Mouse (Mus musculus): Measurements from ENCODE around the gene Atp10a.
"Not testable (repeated sequence)": the region's sequence is repeated elsewhere in the genome, so short reads cannot be mapped to it uniquely, and the experiment has no call there.

The Atp10a gene

DNA sequence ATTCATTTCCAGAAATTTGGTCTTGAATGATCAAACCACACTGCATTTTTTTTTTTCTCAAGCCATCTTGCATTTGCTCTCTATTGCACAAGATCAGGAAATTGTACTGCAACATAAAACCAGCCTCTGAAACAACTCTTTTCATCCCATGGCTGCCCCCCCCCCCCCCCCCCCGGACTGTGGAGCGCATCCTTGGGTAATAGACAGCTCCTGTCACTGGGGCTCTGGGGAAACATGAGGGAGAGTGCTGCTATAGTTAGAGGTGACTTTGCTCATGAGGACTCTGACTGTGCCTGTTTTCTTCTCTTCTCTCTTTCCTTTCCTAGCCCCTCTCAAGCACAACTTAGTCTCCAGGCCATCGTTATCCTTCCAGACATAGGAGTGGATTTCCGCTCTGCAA lies 131.6 kb downstream of the Atp10a start:
- DNase-seq (ENCODE audit: low spot score in 2 of 2): no peak

DNA sequence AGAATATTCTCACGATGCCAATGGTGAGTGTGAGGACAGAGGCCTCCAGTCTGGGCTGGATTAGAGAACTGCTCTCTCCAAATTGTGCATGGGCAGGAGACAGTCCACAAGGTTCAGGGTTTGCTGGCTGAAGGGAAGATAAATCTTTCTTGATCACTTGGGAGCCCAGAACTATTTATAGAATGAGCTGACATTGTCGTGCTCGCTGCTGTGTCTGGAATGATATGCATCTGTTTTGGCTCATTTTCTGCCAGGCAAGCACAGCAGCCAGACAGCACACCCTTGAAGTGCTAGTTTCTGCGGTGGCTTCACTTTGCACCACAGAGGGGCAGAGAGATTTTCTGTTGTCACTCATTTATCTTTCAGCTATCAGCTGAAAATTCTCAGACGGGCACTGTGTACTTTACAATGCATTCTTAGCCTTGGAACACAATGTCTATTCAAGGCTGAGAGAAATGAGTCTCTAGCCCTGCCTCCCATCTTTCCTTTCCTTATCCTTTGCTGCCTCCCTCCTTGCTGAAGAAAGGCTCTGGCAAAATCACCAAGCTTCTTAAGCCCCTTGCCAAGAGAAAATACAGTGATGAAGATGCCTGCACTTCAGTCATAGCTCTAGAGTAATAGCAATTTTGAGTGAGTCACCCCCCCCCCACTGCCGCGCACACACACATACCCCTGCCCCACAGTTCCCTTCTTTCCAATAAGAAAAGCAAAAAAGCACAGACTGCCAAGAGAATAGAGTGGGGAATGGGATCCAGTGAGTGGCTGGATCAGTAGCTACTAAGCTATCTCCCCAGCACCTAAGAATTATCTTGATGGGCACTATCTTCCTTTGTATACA lies 132.7 kb downstream of the Atp10a start:
- DNase-seq (ENCODE audit: low spot score in 2 of 2): no peak

DNA sequence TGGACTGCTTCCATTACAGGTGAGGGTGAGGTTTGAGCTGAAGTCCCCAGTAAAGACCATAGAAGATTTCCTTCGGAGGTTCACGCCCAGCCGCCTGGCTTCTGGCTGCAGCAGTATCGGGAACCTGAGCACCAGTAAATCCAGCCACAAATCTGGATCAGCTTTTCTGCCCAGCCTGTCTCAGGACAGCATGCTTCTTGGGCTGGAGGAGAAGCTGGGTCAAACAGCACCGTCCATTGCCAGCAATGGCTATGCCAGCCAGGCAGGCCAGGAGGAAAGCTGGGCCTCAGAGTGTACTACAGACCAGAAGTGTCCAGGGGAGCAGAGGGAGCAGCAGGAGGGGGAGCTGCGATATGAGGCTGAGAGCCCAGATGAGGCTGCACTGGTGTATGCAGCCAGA lies 141.3 kb downstream of the Atp10a start:
- no peak for DNase-seq (ENCODE audit: low spot score in 2 of 2)

GRCm38 (mm10) chr7:58800916-58801315 lies 144.9 kb downstream of the Atp10a start:
- no peak for DNase-seq (ENCODE audit: low spot score in 2 of 2)

DNA sequence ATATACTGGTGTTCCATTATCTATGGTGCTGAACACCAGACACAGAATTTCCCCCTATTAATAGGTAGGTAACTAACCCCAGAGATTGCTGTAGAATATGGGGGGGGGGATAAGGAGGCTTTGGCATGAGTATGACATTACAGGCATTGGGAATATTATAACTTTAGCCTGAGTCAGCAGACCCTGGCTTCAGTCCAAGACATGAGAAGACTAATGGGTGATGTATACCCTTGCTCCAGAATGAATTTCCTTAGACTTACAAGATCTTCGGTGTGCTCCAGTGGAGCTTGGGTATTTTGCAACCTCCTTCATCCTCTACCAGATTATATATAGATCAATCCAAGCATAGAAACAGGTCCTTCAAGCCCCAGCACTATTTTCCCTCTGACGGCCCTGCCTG lies 145.8 kb downstream of the Atp10a start:
- DNase-seq (ENCODE audit: low spot score in 2 of 2): no peak

DNA sequence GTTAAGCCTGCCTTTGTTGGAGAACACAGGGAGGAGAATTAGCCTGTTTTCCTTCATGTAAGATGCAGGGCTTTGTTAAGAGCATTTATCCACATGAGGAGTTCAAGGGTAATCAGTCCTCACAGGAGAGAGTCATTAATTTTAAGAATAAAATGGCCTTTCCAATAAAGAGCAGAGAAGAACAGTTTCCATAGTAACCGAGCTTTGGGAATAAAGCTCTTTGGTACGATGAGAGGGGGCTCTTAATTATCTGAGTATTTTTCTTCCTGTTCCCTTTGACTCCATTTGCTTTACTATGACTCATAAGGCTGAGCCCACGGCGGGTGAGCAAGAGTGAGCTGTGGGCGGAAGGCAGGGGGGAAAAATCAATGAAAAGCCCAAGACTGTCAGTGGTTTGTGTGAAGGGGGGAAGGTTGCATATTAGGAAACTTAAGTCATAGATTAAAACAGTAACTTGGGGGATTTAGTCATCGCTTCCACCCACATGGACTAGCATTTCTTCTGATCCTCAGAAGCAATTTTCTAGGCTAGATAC lies 166.2 kb downstream of the Atp10a start:
- no peak for DNase-seq (ENCODE audit: low spot score in 2 of 2)

DNA sequence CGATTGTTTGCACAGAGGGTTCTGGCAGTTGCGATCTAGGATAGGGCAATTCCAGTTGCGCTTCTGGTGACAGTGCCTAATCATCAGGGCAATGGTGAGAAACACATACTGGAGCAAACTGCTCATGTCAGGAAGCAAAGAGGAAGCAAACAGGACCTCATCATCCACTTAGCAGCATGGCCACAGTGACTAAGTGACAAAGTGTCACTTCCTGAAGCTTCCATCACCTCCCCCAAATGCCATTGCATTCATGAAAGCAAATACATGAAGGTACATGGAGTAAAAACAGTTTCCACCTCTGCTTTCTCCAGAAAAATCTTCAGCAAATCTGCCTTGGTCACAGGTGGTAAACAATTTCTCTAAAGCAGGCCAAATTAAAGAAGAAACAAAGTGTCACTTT lies 168.7 kb downstream of the Atp10a start:
- DNase-seq (ENCODE audit: low spot score in 2 of 2): no peak

GRCm38 (mm10) chr7:58829111-58829510 lies 173.1 kb downstream of the Atp10a start:
- DNase-seq (ENCODE audit: low spot score in 2 of 2): no peak

- not testable (repeated sequence) for DNase-seq (ENCODE audit: low spot score in 2 of 2)
Measured at GRCm38 (mm10) chr7:58836855-58837606, 181.1 kb downstream of the Atp10a start.

DNA sequence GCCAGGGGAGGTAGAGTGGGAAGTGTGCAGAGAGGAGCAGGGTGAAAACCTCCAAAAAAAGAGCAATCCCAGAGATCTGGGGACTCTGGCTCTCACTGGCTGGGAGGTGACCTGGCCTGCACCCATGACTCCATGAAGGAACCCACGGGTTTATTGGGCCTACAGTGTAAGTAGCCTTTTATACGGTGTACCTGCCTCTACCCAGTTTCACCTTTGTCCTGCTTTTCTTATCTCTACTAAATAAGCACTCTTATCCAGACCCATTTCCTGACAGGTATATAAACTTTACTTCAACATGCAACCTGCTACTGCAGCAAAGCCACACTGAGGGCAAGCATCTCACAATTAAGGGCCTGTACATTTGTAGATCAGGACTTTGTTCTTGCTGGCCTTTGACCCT lies 184.4 kb downstream of the Atp10a start:
- no peak for DNase-seq (ENCODE audit: low spot score in 2 of 2)

DNA sequence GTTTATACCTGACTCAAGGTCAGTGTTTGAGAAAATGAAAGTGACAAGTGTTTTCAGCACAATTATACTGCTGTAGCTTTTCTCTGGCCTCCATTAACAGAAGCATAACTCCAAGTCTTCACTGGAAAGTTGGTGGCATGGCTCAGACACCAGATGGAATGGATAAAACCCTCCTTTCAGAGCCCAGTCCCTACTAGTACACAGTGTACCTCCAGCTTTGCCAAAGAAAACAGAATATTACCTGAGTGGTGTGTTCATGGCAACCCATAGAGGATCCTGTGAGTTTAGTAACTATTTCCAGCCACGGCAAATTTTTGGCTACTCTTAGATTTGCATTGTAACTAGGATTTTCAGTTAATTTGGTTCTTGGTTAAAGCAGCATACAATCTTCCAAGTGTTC lies 185.1 kb downstream of the Atp10a start:
- no peak for DNase-seq (ENCODE audit: low spot score in 2 of 2)

DNA sequence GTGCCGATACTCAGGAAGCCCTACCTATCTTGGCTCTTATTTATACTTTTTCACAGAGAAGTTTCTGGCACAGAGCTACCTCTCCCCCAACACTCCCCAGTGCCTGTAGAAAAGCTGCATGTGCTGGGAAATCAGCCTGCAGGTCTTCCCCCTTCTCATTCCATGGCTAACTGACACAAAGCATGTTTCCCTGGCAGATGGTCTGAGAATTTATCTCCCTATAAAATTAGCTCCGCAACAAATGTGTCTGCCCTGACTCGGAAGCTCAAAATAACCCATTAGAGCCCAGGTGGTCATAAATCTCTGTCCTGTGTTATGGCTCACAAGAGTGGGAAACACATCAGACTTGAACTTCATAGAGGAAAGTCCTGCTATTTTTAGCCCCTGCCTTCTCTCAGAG lies 186.9 kb downstream of the Atp10a start:
- DNase-seq (ENCODE audit: low spot score in 2 of 2): no peak

- peak; percentile 17 to 68 for DNase-seq (ENCODE audit: low spot score in 2 of 2)
Measured at GRCm38 (mm10) chr7:58843767-58844445, 187.9 kb downstream of the Atp10a start.

GRCm38 (mm10) chr7:58844449-58844848 lies 188.5 kb downstream of the Atp10a start:
- DNase-seq (ENCODE audit: low spot score in 2 of 2): no peak

DNA sequence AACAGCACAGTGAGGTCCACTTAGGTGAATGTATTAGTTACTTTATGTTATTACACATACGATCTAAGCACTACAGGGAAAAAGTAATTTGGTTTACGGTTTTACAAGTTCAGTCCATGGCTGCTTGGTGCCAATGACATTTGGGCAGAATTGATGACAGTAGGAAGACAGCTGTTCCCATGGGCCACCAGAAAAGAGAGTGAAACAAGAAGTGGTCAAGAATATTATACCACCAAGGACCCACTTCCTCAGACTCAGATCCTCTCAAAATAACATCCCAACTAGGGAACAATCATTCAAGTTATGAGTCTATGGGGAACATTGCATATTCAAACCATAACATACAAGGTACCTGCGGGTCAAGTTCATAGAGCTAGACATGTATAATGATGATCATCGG lies 203.0 kb downstream of the Atp10a start:
- DNase-seq (ENCODE audit: low spot score in 2 of 2): no peak

GRCm38 (mm10) chr7:58863174-58863573 lies 207.2 kb downstream of the Atp10a start:
- DNase-seq (ENCODE audit: low spot score in 2 of 2): no peak

DNA sequence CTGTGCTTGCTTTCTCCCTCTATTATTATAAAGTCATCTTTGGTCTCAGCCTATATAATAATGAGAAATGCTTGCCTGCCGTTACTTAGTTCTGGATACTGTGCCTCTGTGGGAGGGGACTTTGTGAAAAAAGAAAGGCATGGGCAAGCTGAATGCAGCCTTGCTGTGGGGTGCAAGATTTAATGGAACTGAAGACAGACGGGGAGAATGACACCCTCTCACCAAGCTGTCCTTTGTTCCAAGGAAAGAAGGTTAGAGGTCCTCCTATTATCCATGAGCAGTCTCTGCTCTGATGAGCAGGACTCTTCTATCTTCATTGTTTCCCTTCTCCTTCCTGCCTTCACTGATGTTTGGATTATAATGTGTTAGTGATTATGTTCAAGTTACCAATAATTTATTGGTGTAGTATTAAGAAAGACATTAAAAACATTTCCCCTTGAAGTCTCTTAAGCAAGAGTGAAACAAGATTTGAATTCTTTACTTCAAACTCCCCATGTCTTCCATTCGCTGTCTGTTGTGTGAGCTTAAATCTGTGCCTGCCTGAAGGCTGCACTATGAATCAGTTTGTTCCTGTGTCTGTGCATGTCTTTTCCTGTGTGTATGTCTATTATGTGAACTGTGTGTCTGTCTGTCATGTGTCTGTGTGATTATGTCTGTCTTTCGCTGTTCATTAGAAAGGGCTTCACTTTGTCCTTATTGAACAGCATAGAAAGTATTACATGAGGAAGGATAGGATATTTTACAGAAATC lies 211.1 kb downstream of the Atp10a start:
- DNase-seq (ENCODE audit: low spot score in 2 of 2): no peak

DNA sequence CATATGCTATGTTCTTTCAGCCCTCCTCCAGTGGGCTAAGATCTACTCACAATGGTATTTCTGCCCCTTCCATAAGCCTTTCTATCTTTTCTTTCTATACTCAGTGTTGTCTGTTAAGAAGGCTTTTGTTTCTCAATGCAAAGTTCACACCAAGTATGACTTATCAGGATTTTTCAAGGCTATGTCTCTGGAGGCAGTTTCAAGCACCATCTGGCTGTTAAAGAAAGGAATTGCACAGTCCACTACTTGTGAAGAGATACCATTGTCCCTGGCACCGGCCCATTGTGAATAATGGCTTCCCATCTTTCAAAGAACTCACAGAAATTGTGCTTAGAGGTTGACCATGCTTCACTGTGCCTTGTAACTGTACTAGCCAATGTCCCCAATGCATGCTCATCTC lies 214.7 kb downstream of the Atp10a start:
- DNase-seq (ENCODE audit: low spot score in 2 of 2): no peak

- DNase-seq (ENCODE audit: low spot score in 2 of 2): no peak
Measured at GRCm38 (mm10) chr7:58873676-58874075, 217.7 kb downstream of the Atp10a start.
